Mouse (Mus musculus) liver, adult 2 months (tissue): Measurements from ENCODE around the gene Sfxn5.

ENCODE experiments used
- CTCF ChIP-seq: fragments of 200-500 bp; IDR thresholded peaks from 2 replicates; pipeline ENCODE4 v1.5.1; 2011; ENCODE audit warnings: low read depth, low read length, control low read depth
- POLR2A ChIP-seq: fragments of 200-500 bp; IDR thresholded peaks from 2 replicates; pipeline ENCODE4 v1.6.1; 2011; ENCODE audit warnings: low read length, control low read depth; ENCODE audit not compliant: insufficient read depth; ENCODE audit errors: extremely low read depth

DNA sequence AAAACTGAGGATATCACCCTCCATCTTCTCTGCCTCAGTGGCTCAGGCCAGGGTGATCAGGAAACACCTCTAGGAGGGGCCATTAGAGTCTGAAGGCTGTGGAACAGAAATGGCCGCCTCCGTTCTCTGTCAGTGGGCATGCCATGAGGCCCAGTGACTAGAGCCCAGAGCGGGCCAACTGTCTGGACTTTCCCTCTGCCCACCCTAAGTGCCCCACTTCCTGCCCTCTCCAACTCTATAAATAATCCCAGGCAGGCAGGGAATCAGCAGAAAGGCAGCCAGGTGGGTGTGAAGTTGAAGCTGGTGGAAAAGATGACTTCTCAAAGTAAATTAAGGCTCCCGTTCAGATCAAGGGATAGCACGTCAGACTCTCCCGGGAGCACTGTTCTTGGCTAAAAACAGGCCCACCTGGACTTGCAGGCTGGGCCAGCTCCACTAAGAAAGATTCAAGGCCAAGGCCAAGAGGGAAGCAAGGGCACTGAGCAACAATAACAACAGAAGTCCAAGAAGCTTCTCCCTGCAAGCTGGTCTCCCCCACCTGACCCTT is 38.7 kb upstream of the Sfxn5 start:
- TF ChIP-seq CTCF (no peak), POLR2A (no peak)
